Mouse (Mus musculus) neural tube, embryonic 13.5 days (tissue): ENCODE results near the gene Rrp8. TPM values are rescaled to one million over a fixed set of nuclear protein-coding genes. Genes with fewer than 3 reads are reported as not detected.

Experiments used
- ATAC-seq: fragments of 200-750 bp; cut with Nextera tagmentation; 2 replicates; pipeline ENCODE4 v1.8.0; 2017; ENCODE audit warnings: low read depth, mild to moderate bottlenecking, moderate TSS enrichment, moderate library complexity
- H3K27ac ChIP-seq: fragments of 300-500 bp; sonication (generic); replicated peaks from 2 replicates; pipeline ENCODE4 v1.5.1; 2015; ENCODE audit warnings: moderate library complexity, mild to moderate bottlenecking, inconsistent platforms
- H3K27me3 ChIP-seq: fragments of 300-500 bp; sonication (generic); 2 replicates; pipeline ENCODE4 v1.6.1; 2015; ENCODE audit warnings: mild to moderate bottlenecking, inconsistent platforms
- H3K36me3 ChIP-seq: fragments of 300-500 bp; sonication (generic); 2 replicates; pipeline ENCODE4 v1.6.1; 2015; ENCODE audit warnings: mild to moderate bottlenecking, inconsistent platforms
- H3K4me1 ChIP-seq: fragments of 300-500 bp; sonication (generic); replicated peaks from 2 replicates; pipeline ENCODE4 v1.6.1; 2015; ENCODE audit warnings: inconsistent platforms
- H3K4me2 ChIP-seq: fragments of 300-500 bp; sonication (generic); 2 replicates; pipeline ENCODE4 v1.6.1; 2015; ENCODE audit warnings: inconsistent platforms, mild to moderate bottlenecking, moderate library complexity
- H3K4me3 ChIP-seq: fragments of 300-500 bp; sonication (generic); 2 replicates; pipeline ENCODE4 v1.5.1; 2015; ENCODE audit warnings: mild to moderate bottlenecking, inconsistent platforms
- H3K9ac ChIP-seq: fragments of 300-500 bp; sonication (generic); 2 replicates; pipeline ENCODE4 v1.6.1; 2015; ENCODE audit warnings: moderate library complexity, mild to moderate bottlenecking, inconsistent platforms
- H3K9me3 ChIP-seq: fragments of 300-500 bp; sonication (generic); 2 replicates; pipeline ENCODE4 v1.6.1; 2016; ENCODE audit warnings: inconsistent platforms
- WGBS: fragments of 180-500 bp; shearing (Covaris S2); methylation state at CpG from one replicate; pipeline ENCODE4 v1.1.7; 2015; 5-methylcytosine and 5-hydroxymethylcytosine counted together
- polyA plus RNA-seq: library from polyadenylated mRNA; unstranded; fragments of >200 nt; fragmentation: Nextera tagmentation; extraction: Ambion mirVana; gene quantifications from 2 replicates; pipeline ENCODE4 v1.2.1, GENCODE M21; 2015

The Rrp8 gene
- polyA plus RNA-seq: 26.0 and 26.3 TPM in 2 replicates

DNA sequence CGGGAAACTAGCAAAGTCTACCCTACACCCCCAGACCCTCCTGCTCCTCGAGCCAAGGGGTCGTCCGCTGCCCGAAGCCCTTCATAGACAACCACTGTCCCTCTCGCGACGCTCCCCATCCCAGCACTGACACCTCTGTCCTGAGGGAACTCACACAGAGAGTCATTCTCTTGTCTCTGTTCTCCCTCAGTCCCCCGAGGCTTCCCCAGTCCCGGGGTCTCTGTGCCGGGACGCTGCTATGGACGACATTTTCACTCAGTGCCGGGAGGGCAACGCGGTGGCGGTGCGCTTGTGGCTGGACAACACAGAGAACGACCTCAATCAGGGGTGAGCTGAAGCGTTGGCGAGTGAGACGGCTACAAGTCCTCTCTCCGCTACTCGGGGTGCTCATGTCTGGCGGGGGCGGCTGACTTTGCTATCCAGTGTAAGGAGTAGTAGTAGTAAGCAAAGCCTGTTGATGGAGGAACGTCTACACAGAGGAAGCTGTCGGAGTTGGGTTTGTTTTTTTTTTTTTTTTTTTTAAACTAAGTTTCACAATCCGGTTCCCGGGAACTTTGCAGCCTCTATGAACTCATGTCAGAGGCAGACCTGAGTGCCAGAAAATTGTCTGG, at the start of gene Rrp8:
Gene Rrp8 (minus strand): TSS at position 475 of the 611 bp plus-strand sequence.
- H3K9ac ChIP-seq: peak within 1 kb of the TSS; percentile 91
- peak within 1 kb of the TSS; percentile 71 for H3K4me2 ChIP-seq
- under 1% methylated on average over 30 of the region's 30 CpGs for WGBS
- H3K27me3 ChIP-seq: no peaks in the 10 kb centered on the region
- peak within 1 kb of the TSS; percentile 67 for H3K4me3 ChIP-seq
- H3K36me3 ChIP-seq: peaks cover 54% of the 10 kb centered on the region
- H3K27ac ChIP-seq: peak within 1 kb of the TSS; percentile 83
- no peaks in the 10 kb centered on the region for H3K9me3 ChIP-seq
- ATAC-seq: peak; percentile 26
- H3K4me1 ChIP-seq: peaks cover 35% of the 10 kb centered on the region

GRCm38 (mm10) chr7:105786506-105787284, 49.5 kb upstream of the Rrp8 start:
- ATAC-seq: peak; percentile 81
- Histone ChIP-seq H3K27me3 (no peaks in the 10 kb centered on the region), H3K4me3 (peak overlapping the region; percentile 91), H3K9me3 (no peaks in the 10 kb centered on the region), H3K4me1 (peaks cover 63% of the 10 kb centered on the region), H3K27ac (peak overlapping the region; percentile 98), H3K9ac (peak overlapping the region; percentile 99), H3K36me3 (peaks cover 33% of the 10 kb centered on the region), H3K4me2 (peak overlapping the region; percentile 89)
- 5% methylated on average over 20 of the region's 20 CpGs for WGBS

GRCm38 (mm10) chr7:105784556-105784955, 47.4 kb upstream of the Rrp8 start:
- Histone ChIP-seq H3K9me3 (no peaks in the 10 kb centered on the region), H3K36me3 (peaks cover 55% of the 10 kb centered on the region), H3K4me2 (peak overlapping the region; percentile 89), H3K4me3 (peak overlapping the region; percentile 91), H3K4me1 (peaks cover 77% of the 10 kb centered on the region), H3K9ac (peak overlapping the region; percentile 99), H3K27me3 (no peaks in the 10 kb centered on the region), H3K27ac (no peak overlapping the region)
- no peak for ATAC-seq
- 3% methylated on average over 4 of the region's 4 CpGs for WGBS

- Histone ChIP-seq H3K9me3 (no peaks in the 10 kb centered on the region), H3K9ac (peak overlapping the region; percentile 6; the same call in 1 of the 2 replicates), H3K4me2 (peak overlapping the region; percentile 89), H3K4me3 (0 out of 2 replicates have a peak overlapping the region, but pooled peaks have one; percentile 91), H3K27ac (no peak overlapping the region), H3K27me3 (no peaks in the 10 kb centered on the region), H3K36me3 (peaks cover 62% of the 10 kb centered on the region), H3K4me1 (peaks cover 80% of the 10 kb centered on the region)
- ATAC-seq: no peak
- WGBS: 49% methylated on average over 4 of the region's 4 CpGs
Observed at GRCm38 (mm10) chr7:105783861-105784260, 46.7 kb upstream of the Rrp8 start.

- H3K4me1 ChIP-seq: peaks cover 87% of the 10 kb centered on the region
- H3K4me3 ChIP-seq: peak overlapping the region; percentile 14; the same call in 1 of the 2 replicates
- H3K9me3 ChIP-seq: no peaks in the 10 kb centered on the region
- ATAC-seq: peak; percentile 73
- H3K9ac ChIP-seq: peak overlapping the region; percentile 51
- WGBS: 17% methylated on average over 4 of the region's 4 CpGs
- peaks cover 88% of the 10 kb centered on the region for H3K36me3 ChIP-seq
- peak overlapping the region; percentile 83 for H3K27ac ChIP-seq
- H3K27me3 ChIP-seq: no peaks in the 10 kb centered on the region
- H3K4me2 ChIP-seq: peak overlapping the region; percentile 41
Observed at GRCm38 (mm10) chr7:105778553-105779265, 41.5 kb upstream of the Rrp8 start.

GRCm38 (mm10) chr7:105777797-105778552, 40.8 kb upstream of the Rrp8 start:
- H3K4me3 ChIP-seq: peak overlapping the region; percentile 14
- ATAC-seq: peak; percentile 45
- peaks cover 86% of the 10 kb centered on the region for H3K36me3 ChIP-seq
- H3K4me2 ChIP-seq: peak overlapping the region; percentile 41
- no peaks in the 10 kb centered on the region for H3K27me3 ChIP-seq
- WGBS: 55% methylated on average over 13 of the region's 13 CpGs
- peaks cover 87% of the 10 kb centered on the region for H3K4me1 ChIP-seq
- H3K9me3 ChIP-seq: no peaks in the 10 kb centered on the region
- H3K9ac ChIP-seq: peak overlapping the region; percentile 51
- H3K27ac ChIP-seq: peak overlapping the region; percentile 83

DNA sequence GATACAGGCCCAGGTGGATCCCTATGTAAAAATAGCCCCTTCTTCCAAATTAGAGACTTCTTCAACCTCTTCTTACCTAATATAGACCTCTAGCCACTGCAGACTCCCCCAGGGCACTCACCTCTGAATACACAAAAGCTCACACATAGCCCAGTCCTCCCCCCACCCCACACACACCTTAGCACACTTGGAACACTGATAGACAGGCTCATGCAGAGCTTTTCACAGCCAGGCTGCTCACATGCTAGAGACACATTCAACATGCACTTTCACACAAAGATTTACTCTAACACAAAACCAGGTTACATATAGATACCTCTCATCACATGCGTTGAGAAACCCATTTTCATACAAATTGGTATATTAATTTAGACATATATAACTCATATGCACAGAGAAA, 40.1 kb upstream of the Rrp8 start:
- Histone ChIP-seq H3K27me3 (no peaks in the 10 kb centered on the region), H3K9ac (no peak overlapping the region), H3K9me3 (no peaks in the 10 kb centered on the region), H3K4me1 (peaks cover 85% of the 10 kb centered on the region), H3K4me2 (peak overlapping the region; percentile 41; the same call in 1 of the 2 replicates), H3K36me3 (peaks cover 86% of the 10 kb centered on the region), H3K4me3 (no peak overlapping the region), H3K27ac (no peak overlapping the region)
- ATAC-seq: no peak
- 80% methylated on average over 1 of the region's 1 CpGs for WGBS

GRCm38 (mm10) chr7:105776026-105776425, 38.8 kb upstream of the Rrp8 start:
- H3K36me3 ChIP-seq: peaks cover 86% of the 10 kb centered on the region

GRCm38 (mm10) chr7:105774661-105775060, 37.5 kb upstream of the Rrp8 start:
- Histone ChIP-seq H3K4me3 (no peak overlapping the region), H3K36me3 (peaks cover 86% of the 10 kb centered on the region), H3K4me2 (no peak overlapping the region), H3K4me1 (peaks cover 90% of the 10 kb centered on the region), H3K9ac (no peak overlapping the region), H3K27ac (no peak overlapping the region), H3K27me3 (no peaks in the 10 kb centered on the region), H3K9me3 (no peaks in the 10 kb centered on the region)
- 43% methylated on average over 8 of the region's 8 CpGs for WGBS
- no peak for ATAC-seq

More at GRCm38 (mm10) chr7:105776026-105776425, 38.8 kb upstream of the Rrp8 start:
- Histone ChIP-seq H3K4me1 (peaks cover 90% of the 10 kb centered on the region), H3K27me3 (no peaks in the 10 kb centered on the region), H3K27ac (no peak overlapping the region), H3K9me3 (no peaks in the 10 kb centered on the region), H3K4me2 (no peak overlapping the region), H3K4me3 (no peak overlapping the region), H3K9ac (no peak overlapping the region)
- WGBS: 92% methylated on average over 2 of the region's 2 CpGs
- ATAC-seq: no peak

GRCm38 (mm10) chr7:105773041-105773440, 35.9 kb upstream of the Rrp8 start:
- 88% methylated on average over 5 of the region's 5 CpGs for WGBS
- no peak overlapping the region for H3K4me2 ChIP-seq
- no peak overlapping the region for H3K27ac ChIP-seq
- no peak overlapping the region for H3K9ac ChIP-seq
- no peak for ATAC-seq
- peaks cover 84% of the 10 kb centered on the region for H3K36me3 ChIP-seq
- H3K4me1 ChIP-seq: peaks cover 90% of the 10 kb centered on the region
- H3K9me3 ChIP-seq: no peaks in the 10 kb centered on the region
- H3K27me3 ChIP-seq: no peaks in the 10 kb centered on the region
- H3K4me3 ChIP-seq: no peak overlapping the region

DNA sequence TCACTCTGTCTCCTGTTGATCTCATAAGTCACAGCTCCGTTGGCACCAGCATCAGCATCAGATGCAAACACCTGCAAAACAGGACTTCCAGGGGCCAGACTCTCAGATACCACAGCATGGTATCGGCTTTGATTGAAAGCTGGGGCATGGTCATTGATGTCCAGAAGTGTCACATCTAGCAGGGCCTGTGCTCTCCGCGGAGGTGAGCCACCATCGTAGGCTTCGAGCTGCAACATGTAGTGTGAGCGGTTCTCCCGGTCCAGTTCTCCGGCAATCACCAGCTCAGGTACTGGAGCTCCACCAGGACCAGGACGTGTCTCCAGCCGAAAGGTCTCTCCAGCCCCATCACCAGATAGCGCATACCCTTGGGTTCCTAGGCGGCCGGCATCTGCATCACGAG, 35.1 kb upstream of the Rrp8 start:
- Histone ChIP-seq H3K9ac (no peak overlapping the region), H3K27me3 (no peaks in the 10 kb centered on the region), H3K9me3 (no peaks in the 10 kb centered on the region), H3K27ac (no peak overlapping the region), H3K36me3 (peaks cover 90% of the 10 kb centered on the region), H3K4me2 (no peak overlapping the region), H3K4me3 (no peak overlapping the region), H3K4me1 (peaks cover 90% of the 10 kb centered on the region)
- 95% methylated on average over 15 of the region's 15 CpGs for WGBS
- ATAC-seq: no peak
